Mouse (Mus musculus) left cerebral cortex, adult 8-10 months (tissue): Measurements from ENCODE around the gene Hmga1. TPM values are rescaled to one million over a fixed set of nuclear protein-coding genes. Genes with fewer than 3 reads are reported as not detected.
A peak's percentile ranks its signal among the peaks of the same experiment; 100 is the strongest.

Source experiments
- DNase-seq, 2 experiments: peaks; one replicate each; pipeline ENCODE4 v3.0.0; 2022; ENCODE audit warnings: low spot score in 2 of 2
- total RNA-seq, 4 experiments: library from RNA; stranded (reverse); gene quantifications; 2 replicates each; pipeline ENCODE4 v1.2.4; 2022

The Hmga1 gene
- total RNA-seq, 4 experiments from 2014 or later, result 43.7 to 50.0 (median 47.5) TPM

DNA sequence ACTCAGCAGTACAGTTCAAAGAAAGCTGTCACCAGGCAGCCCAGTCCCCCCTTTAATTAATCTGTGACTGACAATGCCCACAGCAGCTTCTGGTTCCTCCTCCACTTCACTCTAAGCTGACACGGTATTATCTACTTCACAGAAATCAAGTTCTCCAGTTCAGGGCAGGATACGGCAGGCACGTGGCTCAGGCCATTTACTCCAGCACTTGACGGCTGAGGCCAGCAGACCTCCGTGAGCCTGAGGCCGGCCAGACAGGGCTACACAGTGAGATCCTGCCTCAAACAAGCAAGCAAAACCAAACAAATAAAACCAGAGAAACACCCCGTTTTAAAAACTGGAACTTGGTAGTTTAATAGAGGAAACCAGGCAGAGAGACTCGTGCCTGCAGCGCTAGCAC is 30.4 kb downstream of the Hmga1 start:
- no peak for DNase-seq

GRCm38 (mm10) chr17:27587252-27587651 is 31.0 kb downstream of the Hmga1 start:
- DNase-seq, result no peak

GRCm38 (mm10) chr17:27588231-27588630 is 31.9 kb downstream of the Hmga1 start:
- no peak for DNase-seq

DNA sequence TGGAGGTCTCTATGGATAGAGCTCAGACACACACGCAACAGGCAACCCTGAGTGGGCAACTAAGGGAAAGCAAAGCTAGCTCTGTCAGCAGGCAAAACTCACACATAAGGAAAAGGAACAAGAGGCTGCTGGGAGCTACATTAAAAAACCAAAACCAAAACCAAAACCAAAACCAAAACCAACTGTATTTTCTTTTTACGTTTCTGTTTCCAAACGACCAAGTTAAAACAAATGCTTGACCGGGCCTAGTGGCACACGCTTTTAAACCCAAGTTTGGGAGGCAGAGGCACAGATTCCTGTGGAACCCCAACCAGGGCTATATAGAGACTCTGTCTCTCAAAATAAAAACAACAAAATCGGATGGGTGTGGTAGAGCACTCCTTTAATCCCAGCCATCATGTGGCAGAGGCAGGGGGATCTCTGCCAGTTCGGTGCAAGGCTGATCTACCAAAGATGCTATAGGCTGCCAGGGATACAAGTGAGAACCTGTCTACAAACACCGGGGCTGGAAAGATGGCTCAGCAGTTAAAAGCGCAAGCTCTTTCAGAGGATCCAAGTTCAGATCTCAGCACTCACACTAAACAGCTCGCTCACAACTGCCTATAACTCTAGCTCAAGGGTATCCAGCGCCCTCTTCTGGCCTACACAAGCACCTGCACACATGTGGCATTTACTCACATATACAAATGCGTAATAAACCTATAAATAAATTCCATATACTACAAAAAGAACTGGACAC is 35.7 kb downstream of the Hmga1 start:
- no peak for DNase-seq

GRCm38 (mm10) chr17:27592565-27592910 is 36.2 kb downstream of the Hmga1 start:
- no peak for DNase-seq

- no peak for DNase-seq
Observed at GRCm38 (mm10) chr17:27595659-27596375, 39.5 kb downstream of the Hmga1 start.

- DNase-seq, result no peak
Observed at GRCm38 (mm10) chr17:27596376-27597190, 40.3 kb downstream of the Hmga1 start.

DNA sequence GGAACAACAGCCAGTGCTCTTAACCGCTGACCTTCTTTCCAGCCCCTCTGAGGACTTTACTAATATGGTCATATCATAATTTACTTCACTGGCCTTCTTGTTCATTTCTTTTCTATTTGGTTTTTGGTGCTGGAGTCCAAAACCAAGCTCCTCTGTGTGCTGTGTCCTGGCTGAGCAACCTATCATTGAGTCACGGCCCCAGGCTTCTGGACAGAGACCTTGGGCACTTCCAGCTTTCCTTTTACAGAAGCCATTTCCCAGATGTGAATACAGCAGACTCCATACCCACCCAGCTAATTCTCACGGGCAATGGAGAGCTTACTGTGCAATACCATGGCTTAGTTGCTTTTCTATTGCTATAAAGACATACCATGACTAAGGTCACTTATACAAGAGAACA is 44.0 kb downstream of the Hmga1 start:
- no peak for DNase-seq

GRCm38 (mm10) chr17:27600869-27601268 is 44.6 kb downstream of the Hmga1 start:
- DNase-seq, result no peak

GRCm38 (mm10) chr17:27603036-27603435 is 46.7 kb downstream of the Hmga1 start:
- DNase-seq, result no peak

- DNase-seq, result no peak
Observed at GRCm38 (mm10) chr17:27603522-27604234, 47.4 kb downstream of the Hmga1 start.

DNA sequence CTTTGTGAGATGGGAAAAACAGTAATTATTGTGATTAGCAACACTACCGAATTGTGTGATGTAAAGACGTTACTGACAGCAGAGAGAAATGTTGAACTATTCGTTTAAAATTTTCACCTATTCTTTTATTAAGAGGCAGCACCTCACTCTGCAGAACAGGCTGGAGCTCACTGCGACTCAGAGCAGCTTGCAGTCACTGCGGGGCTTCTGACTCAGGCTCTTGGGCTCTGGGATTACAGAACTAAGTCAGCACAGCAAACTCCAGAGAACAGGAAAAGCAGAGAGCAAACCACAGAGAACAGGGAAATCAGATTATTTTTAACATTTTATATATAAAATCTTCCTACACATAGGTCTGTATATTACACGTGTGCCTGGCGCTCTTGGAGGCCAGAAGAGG is 53.3 kb downstream of the Hmga1 start:
- no peak for DNase-seq

DNA sequence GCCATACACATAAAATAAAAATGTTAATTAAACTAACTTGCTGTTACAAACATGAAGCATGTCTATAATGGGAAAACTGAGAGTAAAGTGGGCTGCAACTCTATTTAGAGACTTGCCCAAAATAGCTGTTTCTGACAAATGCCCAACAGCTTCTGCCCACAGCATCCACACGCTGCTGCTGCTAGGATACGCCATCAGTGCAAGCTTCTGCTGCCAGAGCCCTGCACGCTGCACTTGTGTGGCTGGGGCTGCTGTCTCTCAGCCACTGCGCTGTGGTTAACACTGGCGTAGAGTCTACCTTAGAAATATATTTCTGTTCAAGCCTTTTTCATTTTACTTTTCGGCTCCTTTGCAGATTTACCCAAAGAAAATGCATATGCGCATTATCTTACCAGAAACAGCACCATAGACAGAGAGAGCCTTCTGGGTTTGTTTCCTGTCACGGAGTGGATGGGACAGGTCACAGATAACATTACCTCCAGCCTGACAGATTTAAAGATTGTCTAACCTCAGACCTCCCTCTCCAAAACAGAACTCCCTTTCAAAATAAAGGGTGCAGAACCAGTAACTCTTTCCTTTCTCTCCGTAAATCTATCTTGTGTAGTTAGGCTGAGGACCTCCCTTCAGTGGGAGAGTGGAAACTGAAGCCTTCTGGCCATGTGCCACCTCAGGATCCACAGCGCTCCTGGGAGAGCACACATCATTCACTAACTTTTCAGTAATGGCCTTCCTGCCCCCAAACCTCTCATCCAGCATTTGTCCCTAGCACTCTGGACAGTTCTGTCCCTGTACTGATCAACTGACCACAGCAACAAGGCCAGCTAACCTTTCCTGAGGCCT is 54.6 kb downstream of the Hmga1 start:
- DNase-seq, result peak in 1 of 2 experiments; percentile 88

- no peak for DNase-seq
Observed at GRCm38 (mm10) chr17:27611519-27611884, 55.2 kb downstream of the Hmga1 start.

- DNase-seq, result no peak
Observed at GRCm38 (mm10) chr17:27611994-27612393, 55.7 kb downstream of the Hmga1 start.

GRCm38 (mm10) chr17:27613016-27613415 is 56.7 kb downstream of the Hmga1 start:
- DNase-seq, result no peak
